Mouse (Mus musculus): Measurements from ENCODE around the gene Actrt3.

DNA sequence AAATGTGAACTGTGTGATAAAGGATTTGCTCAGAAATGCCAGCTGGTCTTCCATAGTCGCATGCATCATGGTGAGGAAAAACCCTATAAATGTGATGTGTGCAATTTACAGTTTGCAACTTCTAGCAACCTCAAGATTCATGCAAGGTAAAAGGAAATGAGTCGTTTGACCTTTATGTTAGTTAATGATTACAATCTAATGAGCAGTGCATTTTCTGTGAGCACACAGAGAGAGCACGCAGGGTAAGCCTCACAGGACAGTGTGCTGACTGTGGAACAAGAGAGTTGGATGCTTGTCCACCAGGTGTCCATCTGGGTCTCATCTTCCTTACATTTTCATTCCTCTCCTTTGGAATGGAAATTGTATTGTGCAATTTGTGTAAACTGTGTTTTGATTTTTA lies 9.3 kb upstream of the Actrt3 start:
- TF ChIP-seq CTCF (IDR thresholded peaks at IDR 0.05 in 2 of 3, conservative IDR thresholded peaks at IDR 0.05 in 1 of 3; ENCODE audit: control insufficient read depth in 1 of 3, insufficient read depth in 1 of 3, low read depth in 2 of 3, low read length in 3 of 3, poor library complexity in 1 of 3, severe bottlenecking in 1 of 3) (no peak), MEF2A (IDR thresholded peaks at IDR 0.05; ENCODE audit: extremely low read depth, insufficient replicate concordance, low read depth, low read length, poor library complexity, severe bottlenecking) (no peak), ELF1 (IDR thresholded peaks at IDR 0.05; ENCODE audit: low read depth, low read length) (no peak), MAFK (IDR thresholded peaks at IDR 0.05; ENCODE audit: borderline replicate concordance, low read depth, low read length) (no peak), JUND (IDR thresholded peaks at IDR 0.05; ENCODE audit: low read depth, low read length) (no peak), POLR2A (IDR thresholded peaks at IDR 0.05; ENCODE audit: control insufficient read depth in 1 of 2, insufficient read depth in 1 of 2, low read depth in 1 of 2, low read length in 2 of 2, poor library complexity in 1 of 2) (no peak), TBP (IDR thresholded peaks at IDR 0.05; ENCODE audit: low read depth, low read length) (no peak), GATA1 (IDR thresholded peaks at IDR 0.05; ENCODE audit: low read depth, low read length) (no peak), CHD2 (IDR thresholded peaks at IDR 0.05; ENCODE audit: low read length) (no peak)
